Mouse (Mus musculus) ES-E14 (cell line): Measurements from ENCODE around the gene Muc4.

Source experiments
- CHD2 ChIP-seq: IDR thresholded peaks from 2 replicates; pipeline ENCODE4 v1.6.1; 2014; ENCODE audit warnings: mild to moderate bottlenecking, low read depth, low read length, inconsistent platforms
- MAFK ChIP-seq: IDR thresholded peaks from 2 replicates; pipeline ENCODE4 v1.6.1; 2014; ENCODE audit warnings: mild to moderate bottlenecking, low read depth, low read length, inconsistent platforms; ENCODE audit not compliant: insufficient read depth
- ZC3H11A ChIP-seq: IDR thresholded peaks from 2 replicates; pipeline ENCODE4 v1.6.1; 2012; ENCODE audit warnings: low read depth, mild to moderate bottlenecking, inconsistent platforms, low read length, borderline replicate concordance
- ZNF384 ChIP-seq: IDR thresholded peaks from 2 replicates; pipeline ENCODE4 v1.6.1; 2012; ENCODE audit warnings: low read depth, low read length, inconsistent platforms

DNA sequence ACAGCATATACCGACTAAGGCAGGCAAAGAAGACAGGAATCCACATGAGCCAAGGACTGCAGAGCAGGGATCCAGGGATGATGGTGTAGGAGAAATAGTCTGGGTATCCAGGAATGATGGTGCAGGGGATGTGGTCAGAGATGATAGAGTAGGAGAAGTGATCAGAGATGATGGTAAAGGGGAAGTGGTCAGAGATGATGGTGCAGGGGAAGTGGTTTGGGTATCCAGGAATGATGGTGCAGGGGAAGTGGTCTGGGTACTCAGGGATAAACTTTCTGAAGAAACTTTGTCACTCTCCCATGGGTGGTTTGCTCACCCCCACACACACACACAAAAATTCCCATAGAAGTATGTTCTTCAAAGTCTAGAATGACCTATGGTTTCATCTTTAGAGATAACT, 59.5 kb downstream of the Muc4 start:
- TF ChIP-seq CHD2 (no peak), ZNF384 (no peak), ZC3H11A (no peak), MAFK (no peak)
